Mouse (Mus musculus): ENCODE results near the gene Dnaja3.
"Not testable (repeated sequence)": the region's sequence is repeated elsewhere in the genome, so short reads cannot be mapped to it uniquely, and the experiment has no call there.

The Dnaja3 gene

DNA sequence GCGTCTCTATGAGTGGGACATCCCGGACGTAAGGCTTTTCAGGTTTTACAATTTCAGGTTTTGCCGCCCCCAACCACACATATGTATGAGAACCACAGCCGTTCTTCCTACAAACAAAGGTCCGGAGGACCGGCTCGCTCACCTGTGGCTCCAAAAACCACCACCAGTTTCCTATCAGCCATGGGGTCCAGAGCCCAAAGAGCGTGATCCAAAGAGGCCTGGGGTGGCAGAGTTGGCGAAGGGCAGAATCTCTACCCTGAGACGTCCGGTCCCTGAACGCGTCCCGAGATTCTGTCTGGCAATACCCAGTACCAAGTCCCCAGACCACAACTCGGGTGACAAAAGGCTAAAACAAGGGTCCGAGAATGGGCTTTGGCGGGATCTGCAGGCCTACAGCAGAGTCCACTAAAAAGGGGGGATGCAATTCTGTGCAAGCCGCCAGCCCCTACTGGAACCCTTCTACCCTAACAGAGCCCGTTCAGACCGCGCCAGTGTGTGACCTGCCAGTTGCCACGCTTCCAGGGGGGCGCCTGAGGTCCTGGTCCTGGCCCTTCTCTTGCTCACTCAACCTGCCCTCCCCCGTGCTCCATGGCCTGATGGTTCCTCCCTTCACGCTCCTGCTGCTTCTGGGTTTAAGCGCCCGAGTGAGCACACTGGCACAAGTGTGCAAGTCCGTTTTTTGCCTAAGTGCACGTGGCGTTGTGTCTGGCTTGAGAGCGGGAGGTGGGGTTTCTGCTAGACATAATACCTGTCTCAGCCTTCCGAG is 79.1 kb downstream of the Dnaja3 start, which contains the start of gene Nmral1:
TSS of gene Nmral1 (minus strand) at position 604 of the 766 bp plus-strand sequence.
- intact Hi-C loops (cut with DNase I), result no loop called here

DNA sequence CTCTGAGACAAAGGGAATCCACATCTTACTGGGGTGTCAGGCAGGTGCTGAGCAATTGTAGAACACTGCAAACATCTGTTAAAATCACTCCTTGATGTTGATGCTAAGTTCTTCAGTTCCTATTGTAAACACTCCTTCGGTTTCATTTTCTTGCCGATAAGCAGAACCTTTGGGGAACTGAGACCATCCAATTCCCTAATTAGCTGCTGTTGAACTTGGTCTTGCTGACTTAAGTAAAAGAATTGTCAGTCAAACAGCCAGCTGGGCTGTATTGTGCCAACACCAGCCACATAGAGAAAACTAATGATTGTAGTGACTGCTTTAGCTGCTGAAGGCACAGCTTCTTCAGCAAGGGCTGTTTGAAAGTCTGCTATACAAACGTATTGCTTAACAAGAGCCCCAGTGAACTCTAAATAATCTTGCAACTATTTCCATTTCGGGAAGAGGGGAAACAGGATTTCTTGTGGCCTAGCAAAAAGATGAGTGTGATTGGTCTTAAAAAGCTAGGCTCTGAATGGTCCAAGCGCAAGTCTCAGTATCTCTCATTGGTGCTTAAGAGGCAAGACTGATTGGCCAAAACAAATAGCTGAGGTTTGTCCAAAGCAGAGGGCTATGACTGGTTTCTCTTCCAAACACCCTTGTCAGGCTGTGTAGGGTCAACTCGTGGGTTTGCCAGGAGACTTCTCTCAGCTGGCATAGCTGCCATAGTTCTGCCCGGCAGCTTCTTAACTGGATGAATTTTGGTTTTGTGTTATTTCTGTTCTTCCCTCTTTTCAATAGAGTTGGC is 82.5 kb downstream of the Dnaja3 start:
- intact Hi-C loops (cut with DNase I), result no loop called here

DNA sequence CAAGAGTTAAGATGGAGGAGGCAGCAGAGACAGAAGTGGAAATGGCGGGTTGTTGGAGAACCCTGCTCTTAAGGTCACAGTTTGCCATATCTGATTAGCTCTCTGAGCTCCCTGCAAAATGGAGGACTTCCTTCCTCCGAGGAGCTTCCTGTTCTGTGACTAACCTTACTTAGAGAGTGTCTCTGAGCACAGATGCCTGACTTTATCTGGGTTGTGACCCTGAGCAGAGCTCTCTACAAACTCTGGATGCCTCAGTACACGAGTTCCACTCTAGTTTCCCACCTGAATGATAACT is 83.1 kb downstream of the Dnaja3 start:
- intact Hi-C loops (cut with DNase I), result no loop called here

DNA sequence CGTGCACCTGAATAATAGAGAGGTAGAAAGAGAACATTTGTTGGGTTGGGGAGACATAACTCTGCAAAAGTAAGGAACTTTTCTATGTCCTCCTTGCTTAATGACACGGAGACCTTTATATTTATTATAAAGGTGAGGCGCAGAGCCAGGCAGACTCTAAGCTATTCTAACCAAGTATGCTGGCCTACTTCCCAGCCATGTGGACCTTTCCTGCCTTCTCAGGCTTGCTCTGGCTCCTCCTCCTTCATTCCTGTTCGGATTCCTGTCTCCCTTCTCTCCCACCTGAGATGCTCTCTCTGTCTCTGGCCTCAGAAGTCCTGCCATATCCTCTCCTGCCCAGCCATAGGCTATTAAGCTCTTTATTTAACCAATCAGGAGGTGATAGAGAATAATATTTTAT is 85.5 kb downstream of the Dnaja3 start:
- intact Hi-C loops (cut with DNase I), result no loop called here

DNA sequence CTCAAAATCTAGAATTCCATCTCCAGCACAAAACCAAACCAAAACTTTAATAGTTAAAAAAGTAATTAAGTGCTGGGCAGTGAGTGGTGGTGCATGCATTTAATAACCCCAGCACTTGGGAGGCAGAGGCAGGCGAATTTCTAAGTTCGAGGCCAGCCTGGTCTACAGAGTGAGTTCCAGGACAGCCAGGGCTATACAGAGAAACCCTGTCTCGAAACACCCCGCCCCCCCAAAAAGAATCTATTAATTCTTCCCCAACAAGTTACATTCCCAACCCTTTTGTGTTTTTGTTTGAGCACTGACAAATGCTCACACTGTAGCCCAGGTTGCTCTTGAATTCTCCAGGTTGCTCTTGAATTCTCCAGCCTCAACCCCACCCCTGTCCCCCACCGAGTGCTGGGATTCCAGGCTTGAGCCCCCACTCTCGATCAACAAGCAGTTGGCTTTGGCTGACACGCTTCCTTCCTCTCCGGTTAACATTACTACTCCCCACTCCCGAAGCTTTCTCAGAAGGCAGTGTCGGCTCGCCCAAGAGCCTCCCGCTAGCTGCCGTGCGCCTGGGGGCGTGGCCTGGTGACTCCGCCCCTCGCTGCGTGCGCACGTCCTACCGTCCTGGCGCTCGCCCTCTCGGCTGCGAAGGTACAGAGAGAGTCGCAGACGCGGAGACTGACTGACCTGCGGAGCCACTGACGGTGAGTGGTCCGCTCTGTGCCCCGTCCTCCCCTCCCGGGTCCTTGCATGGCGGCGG is 86.2 kb downstream of the Dnaja3 start, which contains the start of gene Hmox2:
TSS of gene Hmox2 (plus strand) at position 582 of the 748 bp plus-strand sequence.
- intact Hi-C loops (cut with DNase I), result no loop called here

DNA sequence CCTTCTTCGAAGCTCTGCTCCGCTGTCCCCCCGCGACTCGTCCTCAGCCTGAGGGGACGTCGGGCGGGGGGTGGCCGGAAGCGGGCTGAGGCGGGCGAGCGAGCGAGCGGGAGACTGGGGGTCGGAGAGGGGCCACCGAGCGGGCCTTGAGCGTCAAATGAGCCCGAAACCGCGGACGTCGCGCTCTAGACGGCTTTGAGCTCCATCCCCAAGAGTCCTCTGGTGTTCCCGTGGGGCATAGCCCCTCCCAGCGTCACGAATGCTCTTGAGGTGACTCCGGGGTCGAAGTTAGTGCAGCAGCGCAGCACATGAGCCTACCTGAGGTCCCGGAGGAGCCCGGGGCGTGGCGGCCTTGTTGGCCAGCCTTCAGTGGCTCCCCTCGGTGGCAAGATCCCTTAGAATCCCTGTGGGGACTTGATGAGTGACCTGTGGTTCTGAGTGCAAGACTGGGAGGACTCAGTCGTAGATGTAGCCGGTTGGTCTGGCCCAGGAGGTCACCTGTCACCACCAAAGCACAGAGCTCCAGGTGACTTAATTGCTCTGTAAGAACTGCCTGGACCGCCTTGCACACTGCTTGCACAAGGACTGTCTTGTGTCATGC is 86.8 kb downstream of the Dnaja3 start:
- intact Hi-C loops (cut with DNase I), result no loop called here

DNA sequence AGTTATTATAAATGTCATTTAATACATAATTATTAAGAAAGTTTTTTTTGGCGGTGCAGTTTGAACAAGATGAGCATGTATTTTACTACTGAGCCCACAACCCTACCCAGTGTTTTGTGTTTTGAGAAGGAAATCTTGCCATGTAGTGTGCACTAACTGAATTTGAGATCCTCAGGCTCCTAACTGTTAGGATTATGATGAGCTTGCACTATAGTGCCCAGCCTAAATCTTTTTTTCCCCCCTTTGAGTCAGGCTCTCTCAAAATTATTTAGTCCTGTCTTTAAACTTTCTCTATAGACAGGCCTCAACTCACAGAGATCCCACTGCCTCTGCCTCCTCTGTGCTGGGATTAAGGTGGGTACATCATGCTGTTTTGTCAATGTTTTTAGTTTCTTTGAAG is 87.7 kb downstream of the Dnaja3 start:
- intact Hi-C loops (cut with DNase I), result no loop called here

DNA sequence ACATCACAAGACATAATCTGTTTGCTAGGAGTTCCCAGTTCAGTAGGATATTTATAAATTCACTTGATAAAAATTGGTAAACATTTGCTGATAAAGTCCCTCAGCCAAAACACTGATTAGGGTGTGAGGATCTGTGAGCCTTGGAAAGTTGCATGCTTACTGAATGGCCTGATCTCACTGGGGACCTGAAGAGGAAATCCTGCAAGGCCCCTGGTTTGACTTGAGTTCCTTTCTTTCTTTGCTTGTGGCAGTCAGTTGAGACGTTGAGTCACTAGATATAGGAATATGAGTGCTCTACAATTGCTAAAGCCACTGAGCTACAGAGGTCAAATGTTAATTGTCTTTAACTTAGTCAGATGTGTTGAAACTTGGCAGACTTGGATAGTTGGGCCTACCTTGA is 88.2 kb downstream of the Dnaja3 start:
- intact Hi-C loops (cut with DNase I), result no loop called here

DNA sequence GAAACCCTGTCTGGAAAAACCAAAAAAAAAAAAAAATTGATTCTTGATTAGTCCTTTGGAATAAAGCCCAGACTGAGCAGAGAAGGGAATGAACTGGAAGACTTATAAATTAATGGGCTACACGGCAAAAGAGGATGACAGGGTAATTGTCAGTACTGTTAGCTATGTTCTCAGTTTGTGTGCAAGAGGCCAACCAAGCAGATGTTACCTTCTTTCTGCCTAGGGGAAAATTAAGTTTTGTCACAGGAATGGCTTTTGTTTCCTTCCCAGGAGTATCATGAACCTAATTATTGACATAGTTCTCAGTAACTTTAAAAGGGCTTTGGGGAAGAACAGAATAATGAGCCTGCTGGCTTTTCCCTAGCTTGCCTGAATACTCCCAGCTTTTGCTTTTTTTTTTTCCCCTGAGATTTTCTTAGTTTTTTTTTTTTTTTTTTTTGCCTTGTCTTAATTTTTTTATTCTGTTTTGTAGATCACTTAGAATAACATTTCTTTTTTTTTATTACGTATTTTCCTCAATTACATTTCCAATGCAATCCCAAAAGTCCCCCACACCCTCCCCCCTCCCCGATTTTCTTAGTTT is 91.1 kb downstream of the Dnaja3 start:
- intact Hi-C loops (cut with DNase I), result no loop called here

DNA sequence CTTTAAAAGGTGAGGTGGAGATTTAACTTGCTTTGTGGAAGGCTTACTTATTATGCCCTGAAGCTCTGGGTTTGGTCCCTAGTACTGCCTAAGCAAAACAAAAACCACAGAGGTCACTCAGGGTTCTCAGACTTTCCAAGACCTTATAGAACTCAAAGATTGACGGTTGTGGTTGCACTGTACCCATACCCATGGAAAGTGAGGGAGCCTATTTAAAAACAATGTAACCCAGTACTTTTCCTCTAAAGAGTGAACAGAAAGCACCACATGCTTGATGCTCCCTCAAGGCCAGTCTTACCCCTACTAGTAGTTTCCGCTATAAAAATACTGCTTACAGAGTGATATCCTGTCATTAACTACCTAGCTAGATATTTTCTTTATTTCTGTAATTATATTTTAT is 96.5 kb downstream of the Dnaja3 start:
- intact Hi-C loops (cut with DNase I), result no loop called here

DNA sequence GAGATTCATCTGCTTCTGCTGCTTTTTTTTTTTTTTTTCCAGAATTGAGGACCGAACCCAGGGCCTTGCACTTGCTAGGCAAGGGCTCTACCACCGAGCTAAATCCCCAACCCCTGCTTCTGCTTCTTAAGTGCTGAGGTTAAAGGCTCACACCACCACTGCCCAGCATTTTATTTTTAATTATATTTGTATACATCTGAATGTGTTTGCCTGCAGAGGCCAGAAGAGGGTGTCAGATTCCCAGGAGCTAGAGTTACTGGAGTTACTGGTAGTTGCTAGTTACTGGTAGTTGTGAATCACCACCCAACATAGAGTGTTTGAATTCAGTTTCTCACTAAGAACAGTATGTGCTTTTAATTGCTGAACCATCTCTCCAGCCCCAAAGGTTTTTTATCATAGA is 100.2 kb downstream of the Dnaja3 start:
- intact Hi-C loops (cut with DNase I), result no loop called here

DNA sequence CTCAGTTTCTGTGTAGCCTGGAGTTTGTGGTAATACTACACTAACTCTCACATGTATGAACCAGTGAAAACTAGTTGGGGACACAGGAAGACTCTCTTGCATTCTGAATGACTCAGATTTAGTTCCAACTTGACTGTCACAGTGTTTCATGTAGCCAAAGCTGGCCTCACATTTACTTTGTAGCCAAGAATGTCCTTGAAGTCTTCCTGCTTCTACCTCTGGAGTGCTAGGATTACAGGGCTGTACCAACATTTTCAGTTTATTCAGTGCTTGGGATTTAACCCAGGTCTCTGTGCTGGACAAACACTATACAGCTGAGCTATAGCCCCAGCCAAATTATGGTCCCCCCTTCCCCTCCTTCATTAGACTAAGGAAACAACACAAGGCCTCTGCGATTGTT is 102.4 kb downstream of the Dnaja3 start:
- intact Hi-C loops (cut with DNase I), result no loop called here

DNA sequence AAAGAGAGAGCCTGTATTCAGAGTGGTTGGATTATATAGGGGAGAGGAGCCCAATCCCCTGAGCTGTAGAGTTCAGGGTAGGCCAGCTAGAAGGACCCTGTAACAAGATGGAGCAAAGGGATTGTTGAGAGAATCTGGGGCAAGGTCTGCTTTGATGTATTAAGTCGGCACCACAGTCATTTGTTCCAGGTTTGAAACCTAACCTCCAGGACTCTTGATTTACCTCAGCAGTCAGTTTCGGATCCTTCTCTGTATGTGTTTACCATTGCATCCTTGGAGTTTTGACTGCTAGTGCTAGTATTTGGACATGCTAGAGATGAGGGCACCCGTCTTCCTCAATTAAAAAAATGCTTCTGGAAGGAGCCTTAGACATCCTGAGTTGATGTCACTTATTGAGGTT is 112.4 kb downstream of the Dnaja3 start:
- intact Hi-C loops (cut with DNase I), result no loop called here

DNA sequence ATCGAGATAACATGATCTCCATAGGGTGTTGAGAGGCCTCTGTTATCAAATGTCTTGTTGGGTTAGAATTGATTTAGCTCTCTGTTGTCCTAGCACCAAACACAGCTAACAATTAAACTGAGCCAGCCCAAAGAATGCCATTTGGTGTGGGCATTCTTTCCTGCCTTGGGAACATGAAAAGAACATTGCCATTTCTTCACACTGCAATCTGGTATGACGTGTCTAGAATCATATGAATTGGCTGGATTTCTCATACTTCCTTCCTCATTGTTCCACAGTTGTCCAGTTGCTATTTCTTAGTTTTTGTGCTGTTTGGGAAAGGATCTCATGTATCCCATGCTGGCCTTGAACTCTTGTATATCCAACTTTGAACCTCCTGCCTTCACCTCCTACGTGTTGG is 114.3 kb downstream of the Dnaja3 start:
- intact Hi-C loops (cut with DNase I), result no loop called here

DNA sequence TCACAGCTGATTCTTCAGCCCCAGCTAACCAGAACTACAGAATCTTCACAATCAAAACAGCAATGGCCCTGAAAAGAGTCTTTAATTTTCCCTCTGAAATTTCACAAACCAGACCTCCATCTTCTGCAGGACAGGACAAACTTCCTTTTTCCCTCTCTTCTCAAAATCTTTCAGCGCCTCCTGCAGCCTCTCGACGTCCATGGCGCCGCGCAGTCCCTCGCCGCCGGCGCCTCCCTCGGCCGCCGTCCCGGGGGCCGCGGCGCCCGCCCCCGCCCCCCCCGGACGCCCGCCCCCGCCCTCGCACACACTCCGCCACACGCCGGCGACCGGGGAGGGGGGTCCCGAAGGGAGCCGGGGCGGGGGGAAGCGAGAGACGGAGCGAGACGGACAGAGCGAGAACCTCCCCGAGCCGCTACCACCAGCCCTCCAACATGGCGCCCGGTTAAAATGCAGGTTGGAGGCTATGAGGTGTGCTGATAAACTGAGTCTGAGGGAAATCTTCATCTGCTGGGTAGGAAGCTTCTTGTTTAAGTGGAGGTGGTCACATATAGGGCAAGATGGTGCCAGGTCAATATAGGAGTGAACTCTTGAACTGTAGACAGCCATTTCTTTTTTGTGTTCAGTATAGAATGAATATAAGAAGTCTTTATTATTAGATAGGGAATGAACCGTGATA is 117.0 kb downstream of the Dnaja3 start:
- intact Hi-C loops (cut with DNase I), result not testable (repeated sequence)

Data from adrenal gland (tissue).